Mouse (Mus musculus) midbrain, embryonic 10.5 days (tissue): ENCODE results near the gene Camkv. TPM values are rescaled to one million over a fixed set of nuclear protein-coding genes. Genes with fewer than 3 reads are reported as not detected.
A peak's percentile ranks its signal among the peaks of the same experiment; 100 is the strongest.

ENCODE experiments used
- DNase-seq: peaks from one replicate; pipeline ENCODE4 v3.0.0-alpha.2; 2017; ENCODE audit warnings: low spot score
- H3K27ac ChIP-seq: fragments of 300-500 bp; sonication (generic); replicated peaks from 2 replicates; pipeline ENCODE4 v1.5.1; 2016; ENCODE audit warnings: mild to moderate bottlenecking
- H3K27me3 ChIP-seq: fragments of 300-500 bp; sonication (generic); 2 replicates; pipeline ENCODE4 v1.6.1; 2016; ENCODE audit warnings: low read depth, mild to moderate bottlenecking; ENCODE audit not compliant: poor library complexity, severe bottlenecking
- H3K36me3 ChIP-seq: fragments of 300-500 bp; sonication (generic); 2 replicates; pipeline ENCODE4 v1.6.1; 2016; ENCODE audit warnings: mild to moderate bottlenecking, moderate library complexity
- H3K4me1 ChIP-seq: fragments of 300-500 bp; sonication (generic); 2 replicates; pipeline ENCODE4 v1.6.1; 2016
- H3K4me3 ChIP-seq: fragments of 300-500 bp; sonication (generic); 2 replicates; pipeline ENCODE4 v1.5.1; 2016; ENCODE audit warnings: mild to moderate bottlenecking, moderate library complexity
- H3K9me3 ChIP-seq: fragments of 300-500 bp; sonication (generic); replicated peaks from 2 replicates; pipeline ENCODE4 v1.6.1; 2016; ENCODE audit warnings: mild to moderate bottlenecking
- WGBS: fragments of 180-500 bp; shearing (Covaris S2); methylation state at CpG from one replicate; pipeline ENCODE4 v1.1.7; 2016; 5-methylcytosine and 5-hydroxymethylcytosine counted together
- polyA plus RNA-seq: library from polyadenylated mRNA; unstranded; fragments of >200 nt; fragmentation: Nextera tagmentation; extraction: Ambion mirVana; gene quantifications from 2 replicates; pipeline ENCODE4 v1.2.1, GENCODE M21; 2016

Camkv gene
- polyA plus RNA-seq, 1 experiment from 2014 or later, result 23.0 TPM

DNA sequence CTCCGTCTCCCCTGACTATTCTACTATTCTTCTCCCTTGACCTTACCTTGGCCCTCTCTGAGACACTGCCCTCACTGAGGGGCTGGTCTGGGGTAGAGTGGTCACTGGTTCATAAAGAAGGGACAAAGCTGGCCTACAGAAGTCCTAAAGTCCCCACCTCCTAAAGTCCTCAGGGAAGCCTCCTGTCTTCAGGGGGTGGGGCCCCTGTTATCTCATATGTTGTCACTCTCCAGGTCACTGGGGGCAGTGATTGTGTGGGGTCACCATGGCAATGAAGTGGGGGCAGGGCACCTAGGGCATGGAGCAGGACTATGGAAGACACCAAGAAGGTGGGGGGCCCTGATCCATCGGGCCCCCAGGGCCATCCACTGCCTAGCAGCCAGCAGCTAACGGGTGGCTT, 7.3 kb upstream of the Camkv start, which contains the start of gene Actl11:
Gene Actl11 (plus strand): TSS at position 301 of the 400 bp plus-strand sequence.
- H3K27ac ChIP-seq, result no peak within 1 kb of the TSS; the same call in 1 of the 2 replicates
- no peaks in the 10 kb centered on the region for H3K9me3 ChIP-seq
- no peaks in the 10 kb centered on the region for H3K36me3 ChIP-seq
- no peak within 1 kb of the TSS for H3K4me3 ChIP-seq
- H3K27me3 ChIP-seq, result no peaks in the 10 kb centered on the region
- DNase-seq, result no peak
- peaks cover 51% of the 10 kb centered on the region for H3K4me1 ChIP-seq
- WGBS, result 81% methylated on average over 3 of the region's 3 CpGs

DNA sequence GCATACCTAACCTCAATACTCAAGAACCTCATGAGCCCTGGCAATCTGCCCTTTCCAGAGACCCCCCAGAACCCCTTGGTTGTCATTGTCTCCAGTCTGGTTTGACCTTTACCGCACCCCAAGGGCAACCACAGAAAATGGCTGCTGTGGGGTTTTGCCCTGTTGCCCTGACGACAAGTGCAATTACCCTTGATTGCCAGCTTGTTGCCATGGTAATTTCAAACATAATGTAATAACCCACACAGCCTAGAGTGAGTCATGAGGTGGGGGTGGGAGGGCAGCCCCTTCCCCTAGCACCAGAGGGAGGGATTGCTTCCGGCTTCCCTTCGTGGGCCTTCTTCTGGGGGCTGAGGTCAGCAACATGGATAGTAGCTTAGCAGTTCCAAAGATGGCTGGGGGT, 3.3 kb upstream of the Camkv start:
- DNase-seq, result no peak
- Histone ChIP-seq H3K27ac (no peak overlapping the region), H3K27me3 (peaks cover 27% of the 10 kb centered on the region), H3K36me3 (no peaks in the 10 kb centered on the region), H3K9me3 (no peaks in the 10 kb centered on the region), H3K4me1 (peaks cover 37% of the 10 kb centered on the region), H3K4me3 (no peak overlapping the region)
- WGBS, result 87% methylated on average over 4 of the region's 4 CpGs

GRCm38 (mm10) chr9:107934146-107934545, 1.3 kb upstream of the Camkv start:
- Histone ChIP-seq H3K36me3 (no peaks in the 10 kb centered on the region), H3K27ac (no peak overlapping the region), H3K4me1 (peaks cover 46% of the 10 kb centered on the region), H3K4me3 (no peak overlapping the region), H3K27me3 (peaks cover 38% of the 10 kb centered on the region), H3K9me3 (no peaks in the 10 kb centered on the region)
- 93% methylated on average over 11 of the region's 11 CpGs for WGBS
- DNase-seq, result no peak

- no peaks in the 10 kb centered on the region for H3K36me3 ChIP-seq
- peak overlapping the region; percentile 89 for H3K27ac ChIP-seq
- peaks cover 38% of the 10 kb centered on the region for H3K27me3 ChIP-seq
- peak; percentile 57 for DNase-seq
- H3K9me3 ChIP-seq, result no peaks in the 10 kb centered on the region
- peaks cover 46% of the 10 kb centered on the region for H3K4me1 ChIP-seq
- H3K4me3 ChIP-seq, result peak overlapping the region; percentile 75
- under 1% methylated on average over 41 of the region's 41 CpGs for WGBS
Measured at GRCm38 (mm10) chr9:107935790-107936214, 328 bp downstream of the Camkv start.

DNA sequence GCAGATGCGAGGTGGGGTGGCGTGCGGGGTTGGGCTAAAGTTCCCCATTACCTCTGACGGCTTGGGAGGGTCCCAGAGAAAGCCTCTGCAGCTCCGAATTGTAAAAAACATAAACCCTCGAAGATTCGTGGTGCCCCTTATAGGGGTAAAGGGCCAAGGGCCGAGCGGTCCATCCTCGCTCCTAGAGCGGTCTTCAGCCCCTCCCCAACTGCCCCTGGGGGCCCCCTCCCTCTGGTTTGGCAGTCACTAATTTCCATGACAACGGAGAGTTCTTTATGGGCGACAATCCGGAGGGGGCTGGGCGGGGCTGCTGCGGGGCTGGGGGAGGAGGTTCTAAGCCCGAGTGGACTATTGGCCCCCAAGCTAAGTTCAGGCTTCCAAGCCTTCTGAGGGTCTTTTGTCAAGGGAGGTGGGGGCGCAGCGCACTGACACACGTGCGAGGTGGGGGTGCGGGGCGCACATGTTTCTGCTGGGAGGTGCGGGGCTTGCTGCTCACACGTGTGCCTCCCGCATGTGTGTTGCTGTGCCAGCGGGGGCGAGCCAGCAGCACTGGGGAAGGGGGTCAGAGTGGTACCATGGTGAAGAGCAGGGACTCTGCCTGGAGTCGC, 845 bp downstream of the Camkv start:
- Histone ChIP-seq H3K9me3 (no peaks in the 10 kb centered on the region), H3K27me3 (peaks cover 38% of the 10 kb centered on the region), H3K4me3 (peak overlapping the region; percentile 75), H3K4me1 (peaks cover 46% of the 10 kb centered on the region), H3K27ac (peak overlapping the region; percentile 89), H3K36me3 (no peaks in the 10 kb centered on the region)
- WGBS, result 1% methylated on average over 29 of the region's 29 CpGs
- no peak for DNase-seq

GRCm38 (mm10) chr9:107936831-107937230, 1.4 kb downstream of the Camkv start:
- no peak for DNase-seq
- Histone ChIP-seq H3K9me3 (no peaks in the 10 kb centered on the region), H3K36me3 (no peaks in the 10 kb centered on the region), H3K27ac (peak overlapping the region; percentile 89), H3K4me1 (peaks cover 45% of the 10 kb centered on the region), H3K4me3 (peak overlapping the region; percentile 75), H3K27me3 (peaks cover 38% of the 10 kb centered on the region)
- WGBS, result 9% methylated on average over 3 of the region's 3 CpGs

DNA sequence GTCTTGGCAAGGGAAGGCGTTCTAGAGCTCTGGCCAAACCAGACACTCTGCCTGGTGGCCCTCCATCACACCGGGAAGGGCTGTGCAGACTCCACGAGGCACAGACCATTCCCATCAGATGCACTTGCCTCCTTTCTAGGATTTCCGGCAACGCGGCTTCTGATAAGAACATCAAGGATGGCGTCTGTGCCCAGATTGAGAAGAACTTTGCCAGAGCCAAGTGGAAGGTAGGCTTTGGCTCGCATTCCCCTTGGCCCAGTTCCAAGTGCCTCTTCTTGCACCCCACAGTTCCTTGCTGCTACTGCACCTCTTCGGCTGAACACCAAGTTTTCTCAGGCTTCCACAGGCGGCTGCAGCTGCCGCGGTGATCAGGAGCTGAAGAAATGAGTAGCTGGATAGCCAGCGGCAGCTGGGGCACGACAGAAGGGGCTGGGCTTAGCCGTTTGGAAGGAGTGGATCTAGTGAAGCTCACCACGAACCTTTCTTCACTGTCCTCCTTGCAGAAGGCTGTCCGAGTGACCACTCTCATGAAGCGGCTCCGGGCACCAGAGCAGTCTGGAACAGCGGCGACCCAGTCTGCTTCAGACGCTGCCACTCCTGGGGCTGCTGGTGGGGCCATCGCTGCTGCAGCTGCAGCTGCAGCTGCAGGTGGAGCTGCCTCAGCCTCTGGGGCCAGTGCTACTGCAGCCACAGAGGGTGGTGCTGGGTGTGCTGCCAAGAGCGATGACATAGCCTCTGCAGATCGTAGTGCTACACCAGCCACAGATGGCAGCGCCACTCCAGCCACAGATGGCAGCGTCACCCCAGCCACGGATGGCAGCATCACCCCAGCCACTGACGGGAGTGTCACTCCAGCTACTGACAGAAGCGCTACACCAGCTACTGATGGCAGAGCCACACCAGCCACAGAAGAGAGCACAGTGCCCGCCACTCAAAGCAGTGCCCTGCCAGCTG, 12.0 kb downstream of the Camkv start:
- Histone ChIP-seq H3K9me3 (no peaks in the 10 kb centered on the region), H3K4me3 (no peak overlapping the region), H3K27me3 (no peaks in the 10 kb centered on the region), H3K27ac (no peak overlapping the region), H3K4me1 (peaks cover 24% of the 10 kb centered on the region), H3K36me3 (peaks cover 32% of the 10 kb centered on the region)
- DNase-seq, result no peak
- WGBS, result 92% methylated on average over 31 of the region's 31 CpGs

DNA sequence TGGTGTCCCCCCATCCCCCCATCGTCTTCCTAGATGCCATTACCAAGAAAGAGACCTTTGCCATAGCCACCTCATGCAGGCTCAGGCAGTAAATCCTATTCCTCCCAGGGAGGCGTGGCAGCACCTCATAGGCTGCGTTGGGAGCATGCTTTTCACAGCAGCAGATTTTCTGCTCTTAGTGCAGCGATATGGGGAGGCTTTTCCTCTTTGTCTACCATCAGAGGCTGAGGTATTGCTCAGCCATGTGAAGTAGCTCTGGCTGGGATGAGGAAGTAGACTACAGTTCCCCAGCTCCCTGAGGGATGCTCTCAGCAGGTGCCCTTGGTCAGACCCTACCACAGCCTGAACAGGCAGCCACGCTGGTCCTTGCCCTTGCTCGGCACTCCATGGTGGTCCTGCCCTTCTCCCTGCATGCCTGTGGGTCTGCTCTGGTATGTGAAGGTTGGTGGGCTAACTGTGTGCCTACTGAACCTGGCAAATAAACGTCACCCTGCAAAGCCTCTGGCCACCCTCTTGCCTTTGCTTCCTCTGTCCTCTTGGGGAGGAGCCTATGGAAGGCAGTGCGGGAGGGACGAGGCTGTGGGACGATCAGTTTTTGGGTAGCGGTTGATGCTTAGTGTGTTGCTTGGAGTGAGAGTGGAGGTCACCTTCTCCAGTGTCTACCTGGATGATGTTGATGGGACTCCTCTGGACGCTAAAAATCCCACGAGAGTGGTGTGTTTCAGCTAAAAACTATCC, 13.9 kb downstream of the Camkv start:
- no peak for DNase-seq
- Histone ChIP-seq H3K27me3 (no peaks in the 10 kb centered on the region), H3K9me3 (no peaks in the 10 kb centered on the region), H3K4me1 (peaks cover 28% of the 10 kb centered on the region), H3K27ac (no peak overlapping the region; the same call in 1 of the 2 replicates), H3K4me3 (no peak overlapping the region), H3K36me3 (peaks cover 32% of the 10 kb centered on the region)
- WGBS, result 81% methylated on average over 13 of the region's 13 CpGs

DNA sequence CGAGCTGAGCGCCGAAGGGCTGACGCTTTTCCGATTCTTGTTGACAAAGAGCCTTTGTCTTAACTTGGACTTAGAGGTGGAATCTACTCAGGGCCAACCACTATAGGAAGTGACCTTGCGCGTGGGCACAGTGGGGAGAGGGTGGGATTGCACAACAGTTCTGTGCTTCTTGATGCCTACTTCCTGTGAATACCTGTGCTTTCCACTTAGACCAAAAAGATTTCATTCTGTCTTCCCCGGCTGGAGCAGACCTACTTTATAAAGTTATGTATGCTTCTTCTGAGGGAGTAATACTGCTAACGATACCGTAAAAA, 14.4 kb downstream of the Camkv start, which contains the start of gene Traip:
Gene Traip (plus strand): TSS at position 215 of the 314 bp plus-strand sequence.
- Histone ChIP-seq H3K4me1 (peaks cover 28% of the 10 kb centered on the region), H3K36me3 (peaks cover 32% of the 10 kb centered on the region), H3K27ac (peak within 1 kb of the TSS; percentile 91), H3K27me3 (no peaks in the 10 kb centered on the region), H3K9me3 (no peaks in the 10 kb centered on the region), H3K4me3 (peak within 1 kb of the TSS; percentile 91)
- DNase-seq, result no peak
- WGBS, result 93% methylated on average over 10 of the region's 10 CpGs

GRCm38 (mm10) chr9:107950460-107951355, 15.2 kb downstream of the Camkv start:
- Histone ChIP-seq H3K9me3 (no peaks in the 10 kb centered on the region), H3K27me3 (no peaks in the 10 kb centered on the region), H3K36me3 (peaks cover 33% of the 10 kb centered on the region), H3K27ac (peak overlapping the region; percentile 91), H3K4me1 (peaks cover 28% of the 10 kb centered on the region), H3K4me3 (peak overlapping the region; percentile 91)
- peak; percentile 92 for DNase-seq
- WGBS, result 12% methylated on average over 45 of the region's 45 CpGs

- H3K4me1 ChIP-seq, result peaks cover 46% of the 10 kb centered on the region
- H3K27me3 ChIP-seq, result no peaks in the 10 kb centered on the region
- peaks cover 54% of the 10 kb centered on the region for H3K36me3 ChIP-seq
- H3K27ac ChIP-seq, result no peak overlapping the region
- no peak for DNase-seq
- H3K4me3 ChIP-seq, result no peak overlapping the region
- no peaks in the 10 kb centered on the region for H3K9me3 ChIP-seq
- WGBS, result 85% methylated on average over 6 of the region's 6 CpGs
Measured at GRCm38 (mm10) chr9:107955613-107956289, 20.3 kb downstream of the Camkv start.
